Mouse (Mus musculus) E14TG2a.4 (cell line): ENCODE measurements around the gene Lhpp.

ENCODE experiments used
- CTCF ChIP-seq: conservative IDR thresholded peaks from 2 replicates; pipeline ENCODE4 v1.5.1; 2014; ENCODE audit warnings: low read length
- NANOG ChIP-seq: IDR thresholded peaks from 2 replicates; pipeline ENCODE4 v1.6.1; 2014; ENCODE audit warnings: borderline replicate concordance, low read length, mixed read lengths

DNA sequence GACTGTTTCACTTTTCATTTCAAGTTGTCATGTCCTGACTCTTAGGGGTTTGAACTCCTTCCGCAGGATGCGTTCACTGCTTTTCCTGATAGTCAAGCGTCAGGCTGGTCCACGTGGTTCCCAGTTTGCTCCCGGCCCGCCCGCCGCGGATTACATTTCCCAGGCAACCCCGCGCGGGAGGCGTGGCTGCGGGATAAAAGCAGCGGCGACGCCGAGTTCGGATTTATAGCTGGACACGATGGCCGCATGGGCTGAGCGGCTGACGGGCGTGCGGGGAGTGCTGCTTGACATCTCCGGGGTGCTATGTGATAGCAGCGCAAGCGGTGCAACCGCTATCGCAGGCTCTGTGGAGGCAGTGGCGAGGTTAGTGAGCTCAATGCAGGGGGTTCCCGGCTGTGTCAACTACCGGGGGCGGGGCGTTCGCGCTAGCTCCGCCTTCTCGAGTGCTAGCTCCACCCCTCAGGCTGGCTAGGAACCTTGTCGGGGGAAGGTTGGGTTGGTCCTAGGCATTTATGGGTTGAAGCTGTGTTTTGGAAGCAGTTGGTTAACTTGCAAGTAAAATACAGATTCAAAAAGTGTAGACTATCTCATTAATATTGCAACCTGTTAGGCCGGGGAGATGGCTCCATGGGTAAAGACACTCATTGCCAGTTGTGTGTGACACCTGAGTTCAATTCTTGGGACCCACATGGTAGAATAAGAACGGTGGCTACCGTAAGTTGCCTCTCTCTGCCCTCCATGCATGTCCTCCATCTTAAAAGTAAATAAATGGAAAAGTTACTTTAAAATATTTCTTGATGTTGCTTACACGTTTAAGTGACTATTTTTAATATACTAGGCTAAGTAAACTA is at the start of gene Lhpp:
- TF ChIP-seq CTCF = no peak
- TF ChIP-seq NANOG = no peak
